Mouse (Mus musculus) mesoderm, embryonic 11.5 days (tissue): ENCODE data around the gene Zfp160.
"Not testable (repeated sequence)": the region's sequence is repeated elsewhere in the genome, so short reads cannot be mapped to it uniquely, and the experiment has no call there.

ENCODE experiments used
- DNase-seq: peaks from one replicate; pipeline ENCODE4 v3.0.0-alpha.2; 2012; ENCODE audit warnings: low read depth, low spot score

Zfp160 gene

DNA sequence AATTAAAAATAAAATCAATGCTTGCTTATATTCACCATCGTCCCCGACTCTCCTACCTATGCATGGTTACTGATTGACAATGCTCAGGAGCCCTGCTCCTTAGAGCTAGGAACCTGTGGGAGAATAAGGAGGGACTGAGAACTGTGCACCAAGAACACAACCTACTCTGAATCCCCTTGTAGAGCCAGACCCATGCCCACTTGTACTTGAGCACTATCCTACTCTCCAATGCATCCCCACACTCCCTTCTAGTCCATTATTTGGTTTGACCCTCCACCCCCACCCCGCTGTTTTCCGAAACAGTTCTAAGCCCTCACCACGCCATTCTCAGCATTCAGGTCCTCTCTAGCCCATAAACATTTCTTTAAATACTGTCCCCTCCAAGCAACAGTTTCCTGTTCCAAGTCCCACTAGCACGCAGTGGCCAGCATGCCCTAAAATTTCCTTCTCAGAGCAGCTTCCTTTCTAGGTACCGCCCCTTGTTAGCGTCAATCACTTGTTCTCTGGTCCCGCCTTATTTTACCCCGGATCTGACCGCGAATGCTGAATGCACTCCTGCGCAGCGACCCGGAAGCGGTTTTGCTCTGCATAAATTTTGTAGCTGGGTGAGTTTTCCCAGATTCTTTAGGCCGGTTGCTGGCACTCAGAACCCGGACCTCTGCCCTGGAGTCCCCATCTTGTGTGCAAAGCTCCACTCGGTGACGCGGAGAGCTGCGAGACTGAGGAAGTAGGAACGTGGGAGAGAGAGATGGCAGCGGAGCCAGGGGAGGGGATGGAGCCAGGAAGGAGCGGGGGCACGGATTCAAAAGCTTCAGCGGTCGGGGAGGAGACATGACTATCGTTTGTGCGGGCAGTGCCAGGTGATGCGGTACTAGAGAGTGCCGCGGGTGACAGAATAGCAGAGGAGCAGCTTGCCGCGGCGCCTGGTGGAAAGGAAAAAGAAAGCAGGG is at the start of gene Zfp160:
Zfp160 (plus strand) TSS at position 522 of the 950 bp plus-strand sequence.
- peak; percentile 91 for DNase-seq

DNA sequence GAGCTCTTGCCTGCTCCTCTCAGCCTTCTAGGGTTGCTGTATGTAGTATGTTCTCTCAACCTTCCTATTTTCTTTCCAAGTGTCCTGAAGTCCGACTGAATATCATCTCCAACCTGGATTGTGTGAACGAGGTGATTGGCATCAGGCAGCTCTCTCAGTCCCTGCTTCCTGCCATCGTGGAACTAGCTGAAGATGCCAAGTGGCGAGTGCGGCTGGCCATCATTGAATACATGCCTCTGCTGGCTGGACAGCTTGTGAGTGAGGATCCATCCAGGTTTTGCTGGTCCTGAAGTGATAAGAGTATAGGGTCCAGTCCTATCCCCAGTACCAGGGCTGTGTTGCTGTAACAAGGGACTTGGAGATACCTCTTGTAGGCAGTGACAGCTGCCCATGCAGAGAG is 48.3 kb upstream of the Zfp160 start:
- no peak for DNase-seq

- no peak for DNase-seq
Observed at GRCm38 (mm10) chr17:20965421-20965820, 43.3 kb upstream of the Zfp160 start.

- no peak for DNase-seq
Observed at GRCm38 (mm10) chr17:20966681-20967080, 42.0 kb upstream of the Zfp160 start.

DNA sequence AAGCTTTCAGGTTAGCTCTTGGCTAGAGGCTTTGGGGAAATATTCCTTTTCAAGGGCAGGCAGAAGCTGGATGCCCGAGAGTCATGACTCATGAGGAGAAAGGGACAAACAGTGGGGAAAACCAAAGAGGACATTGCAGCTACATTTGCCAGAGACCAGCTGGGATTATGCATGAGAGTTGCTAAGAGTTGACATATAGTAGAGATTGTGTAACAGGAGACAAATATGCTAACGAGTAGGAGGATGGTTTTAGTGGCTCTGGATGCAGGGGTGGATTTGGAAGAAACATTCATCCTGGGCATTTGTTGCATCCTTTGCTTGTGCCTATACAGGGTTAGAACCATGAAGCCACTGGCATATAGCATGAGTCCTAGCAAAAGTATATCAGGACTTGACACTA is 15.0 kb upstream of the Zfp160 start:
- DNase-seq: no peak

DNA sequence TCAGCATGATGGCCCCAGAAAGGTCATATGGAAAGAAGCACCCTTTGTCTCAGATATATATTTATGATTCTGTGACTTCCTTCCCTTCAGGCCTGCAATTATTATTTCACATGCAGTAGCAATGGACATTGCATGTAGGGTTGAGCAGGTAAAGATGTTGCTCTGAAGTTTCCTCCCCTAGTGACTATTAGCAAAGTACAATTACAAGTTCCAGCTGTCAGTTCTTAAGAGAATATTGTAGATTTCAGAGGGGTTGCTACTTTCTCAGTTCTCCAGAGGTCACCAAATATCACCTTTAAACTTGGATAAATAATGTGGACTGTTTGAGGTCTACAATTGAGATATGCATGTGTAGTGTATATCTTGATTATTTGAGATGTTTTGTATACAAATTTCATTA is 12.3 kb upstream of the Zfp160 start, which contains the start of gene Vmn1r233:
Vmn1r233 (minus strand) TSS at position 101 of the 400 bp plus-strand sequence.
- DNase-seq: no peak

DNA sequence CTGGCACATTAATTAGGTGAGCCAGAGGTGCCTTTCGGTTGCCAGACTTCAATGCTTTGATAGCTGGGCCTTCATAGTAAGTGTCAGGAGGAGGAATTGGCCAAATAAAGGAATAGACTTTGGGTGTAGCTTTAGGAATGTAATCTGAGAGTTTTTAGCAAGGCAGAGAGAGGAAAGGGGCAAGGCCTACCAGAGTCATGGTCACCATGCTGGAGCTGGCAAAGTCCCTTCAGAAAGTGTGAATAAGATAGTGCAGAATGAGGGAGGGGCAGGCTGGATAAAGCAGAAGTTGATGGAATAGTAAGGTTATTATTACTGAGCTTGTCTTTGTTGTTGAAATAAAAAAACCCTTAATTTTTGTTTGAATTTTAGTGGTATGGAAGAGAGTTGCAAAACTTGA is 1.0 kb downstream of the Zfp160 start:
- no peak for DNase-seq

GRCm38 (mm10) chr17:21018410-21019080 is 9.8 kb downstream of the Zfp160 start:
- DNase-seq: no peak

DNA sequence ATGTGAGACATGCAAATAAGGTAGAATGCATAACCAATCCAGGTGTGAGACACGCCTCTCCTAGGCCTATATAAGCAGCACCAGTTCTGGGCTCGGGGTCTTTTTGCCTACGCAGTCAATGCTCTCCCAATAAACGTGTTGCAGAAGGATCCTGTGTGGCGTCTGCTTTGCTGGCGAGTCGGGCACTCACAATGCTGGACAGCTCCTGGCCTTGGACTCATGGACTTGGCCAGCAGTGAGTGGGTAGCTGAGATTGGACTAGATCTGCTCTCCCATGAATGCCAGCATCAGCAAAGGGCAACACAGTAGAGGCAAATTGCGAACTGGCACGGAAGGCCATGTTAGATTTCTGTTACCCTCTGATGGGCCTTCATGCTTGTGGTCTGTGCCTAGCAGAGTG is 39.3 kb downstream of the Zfp160 start:
- DNase-seq: not testable (repeated sequence)

- DNase-seq: no peak
Observed at GRCm38 (mm10) chr17:21050901-21051300, 42.2 kb downstream of the Zfp160 start.

GRCm38 (mm10) chr17:21051341-21051740 is 42.6 kb downstream of the Zfp160 start:
- DNase-seq: not testable (repeated sequence)

DNA sequence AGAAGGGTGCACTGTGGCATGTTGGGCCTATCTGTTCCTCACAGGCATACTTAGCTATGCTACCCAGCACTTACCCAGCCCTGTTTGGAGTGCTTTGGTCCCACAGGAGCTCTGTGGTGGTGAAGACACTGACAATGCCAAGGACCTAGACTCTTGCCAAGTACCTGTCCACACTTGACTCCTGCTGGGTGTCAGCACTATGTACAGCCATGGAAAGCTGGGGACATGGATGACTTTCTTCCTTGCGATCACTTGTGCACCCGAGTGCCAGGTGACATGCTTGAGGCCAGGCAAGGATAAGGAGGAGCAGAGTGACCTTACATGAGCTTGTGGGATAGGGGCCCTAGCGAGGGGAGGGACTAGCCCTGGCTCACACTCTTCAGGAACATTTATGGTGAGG is 43.2 kb downstream of the Zfp160 start:
- DNase-seq: not testable (repeated sequence)

DNA sequence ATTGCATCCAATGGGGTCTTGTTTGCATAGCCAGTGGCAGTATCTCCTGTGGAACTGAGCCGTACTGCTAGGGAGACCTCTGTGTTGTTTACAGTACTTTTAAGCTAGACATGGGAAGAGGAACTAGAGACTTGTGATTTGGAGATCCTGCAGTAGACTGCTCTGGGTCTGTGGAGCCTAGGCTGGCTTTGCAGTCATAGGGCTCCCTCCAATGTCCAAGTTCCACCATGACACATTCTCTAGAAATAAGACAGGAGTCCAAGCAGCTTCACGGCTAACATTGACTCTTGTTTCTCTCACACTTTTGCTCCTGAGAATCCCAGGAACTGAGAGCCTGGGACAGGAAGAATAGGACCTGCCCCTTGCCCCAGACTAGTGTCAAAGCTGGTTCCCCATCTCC is 44.6 kb downstream of the Zfp160 start:
- no peak for DNase-seq

DNA sequence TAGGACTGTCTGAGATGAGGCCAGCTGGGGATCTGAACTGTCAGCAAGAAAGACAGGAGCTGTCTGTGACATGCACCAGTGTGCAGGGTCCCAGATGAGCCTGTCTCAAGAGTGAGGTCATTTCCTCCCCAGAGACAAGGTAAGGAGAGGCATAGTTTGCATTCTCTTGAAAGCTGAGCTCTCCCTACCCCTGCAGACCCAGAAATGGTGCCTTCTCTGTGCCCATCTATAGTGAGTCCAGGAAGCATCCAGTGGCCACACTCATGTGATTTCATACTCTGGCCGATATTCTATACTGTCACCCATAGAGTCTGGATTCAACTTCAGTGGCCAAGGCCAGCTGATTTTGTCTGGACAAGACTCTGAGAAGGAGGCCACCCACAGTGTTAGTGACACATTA is 46.4 kb downstream of the Zfp160 start:
- not testable (repeated sequence) for DNase-seq

DNA sequence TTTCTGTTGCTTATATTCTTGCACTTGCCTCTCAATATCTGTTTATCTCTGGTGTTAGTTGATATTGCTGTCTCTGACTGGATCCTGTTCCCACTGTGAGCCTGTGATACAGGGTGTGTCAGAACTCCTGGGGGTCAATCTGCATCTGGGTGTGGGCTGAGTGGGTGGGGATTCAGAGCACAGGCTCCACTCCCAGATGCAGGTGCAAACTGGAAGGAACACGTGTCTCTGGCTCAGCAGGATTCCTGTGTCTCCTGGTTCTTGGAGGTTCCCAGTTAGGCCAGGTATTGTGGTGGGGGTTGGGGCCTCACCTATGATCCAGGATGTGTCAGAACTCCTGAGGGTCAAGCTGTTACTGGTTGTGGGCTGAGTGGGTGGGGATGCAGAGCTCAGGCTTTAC is 56.8 kb downstream of the Zfp160 start:
- no peak for DNase-seq

GRCm38 (mm10) chr17:21067036-21067435 is 58.3 kb downstream of the Zfp160 start:
- DNase-seq: no peak

DNA sequence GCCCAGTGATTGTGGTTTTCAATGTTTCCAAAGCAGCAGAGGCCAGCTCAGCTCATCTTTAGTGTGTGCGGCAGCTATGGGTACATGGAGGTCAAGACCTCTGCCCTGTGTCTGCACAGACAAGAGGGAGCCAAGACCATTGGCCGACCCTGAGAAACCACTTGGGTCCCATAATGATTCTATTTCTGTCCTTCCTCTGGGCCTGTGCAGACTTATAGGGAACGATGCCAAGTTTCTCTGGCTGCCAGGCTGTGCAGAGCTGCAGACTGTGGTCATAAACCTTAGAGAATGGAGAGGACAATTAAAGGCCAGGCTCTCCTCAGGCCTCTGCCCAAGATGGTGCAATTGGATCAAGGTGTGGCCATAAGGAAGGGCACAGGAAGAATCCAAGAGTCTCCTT is 60.7 kb downstream of the Zfp160 start:
- not testable (repeated sequence) for DNase-seq

DNA sequence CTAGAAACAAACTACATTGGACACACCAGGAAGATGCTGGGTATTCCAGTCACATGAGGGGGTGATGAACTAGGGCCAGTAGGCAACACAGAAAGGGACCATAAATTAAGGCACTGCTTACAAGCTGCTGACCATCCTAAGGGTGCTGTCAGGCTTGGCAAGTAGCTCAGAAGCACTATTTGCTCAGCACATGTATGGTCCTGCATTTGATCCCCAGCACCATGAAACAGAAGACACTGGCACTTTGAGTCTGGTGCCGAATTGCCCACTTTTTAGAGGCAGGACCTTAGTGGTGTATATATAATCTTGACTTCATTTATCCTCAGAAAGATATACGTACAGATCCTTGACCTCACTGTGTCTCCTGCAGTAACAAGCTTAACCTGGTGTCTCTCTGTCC is 62.3 kb downstream of the Zfp160 start:
- not testable (repeated sequence) for DNase-seq
